Mouse (Mus musculus) T-helper 1 cell (primary cell): Measurements from ENCODE around the gene Krba1.

Experiments used
- in situ Hi-C: fragments of 300-600 bp; cut with MboI, MseI; formaldehyde crosslinking; loops from one replicate; pipeline ENCODE4 v1.15.1; 2025; ENCODE audit warnings: high pct_unique_total_duplicates

Gene Krba1

GRCm38 (mm10) chr6:48446896-48447295 lies 51.5 kb downstream of the Krba1 start:
- in situ Hi-C loops, result no loop called here

DNA sequence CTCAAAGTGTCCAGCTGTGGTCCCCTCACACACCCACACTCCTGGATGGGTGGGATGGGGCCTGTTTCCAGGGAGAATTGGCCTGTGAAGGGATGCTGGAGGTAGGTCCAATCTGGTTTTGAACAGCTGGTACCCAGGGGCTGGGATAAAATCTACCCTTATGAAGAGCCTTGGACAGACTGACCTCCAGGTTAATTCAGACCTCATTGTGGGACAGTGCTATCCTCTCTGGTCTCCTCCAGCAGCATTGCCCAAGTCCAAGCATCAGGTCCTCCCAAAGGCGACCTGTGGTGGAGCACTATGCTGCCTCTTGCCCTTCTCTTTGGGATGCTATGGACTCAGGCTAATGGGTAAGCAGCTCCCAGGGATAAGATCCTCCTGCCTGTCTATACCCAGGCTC lies 52.5 kb downstream of the Krba1 start, which contains the start of gene Sspo:
TSS of gene Sspo (plus strand) at position 301 of the 400 bp plus-strand sequence.
- in situ Hi-C loops, result no loop called here

DNA sequence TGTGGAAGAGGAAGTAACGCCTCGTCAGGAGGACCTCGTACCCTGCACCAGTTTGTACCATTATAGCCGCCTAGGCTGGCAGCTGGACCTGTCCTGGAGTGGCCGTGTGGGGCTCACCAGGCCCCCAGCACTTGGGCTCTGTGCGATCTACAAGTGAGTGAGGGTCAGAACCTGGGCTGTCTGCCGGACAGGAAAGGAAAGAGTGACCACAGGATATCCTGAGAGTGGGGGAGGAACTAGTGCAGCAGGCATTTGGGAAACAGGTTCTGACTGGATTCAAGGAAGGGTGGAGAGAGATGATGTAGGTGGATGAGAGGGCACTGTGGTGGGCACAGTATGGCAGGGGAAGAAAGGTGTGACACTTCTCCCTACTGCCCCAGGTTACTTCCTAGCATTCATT lies 53.1 kb downstream of the Krba1 start:
- in situ Hi-C loops, result no loop called here

DNA sequence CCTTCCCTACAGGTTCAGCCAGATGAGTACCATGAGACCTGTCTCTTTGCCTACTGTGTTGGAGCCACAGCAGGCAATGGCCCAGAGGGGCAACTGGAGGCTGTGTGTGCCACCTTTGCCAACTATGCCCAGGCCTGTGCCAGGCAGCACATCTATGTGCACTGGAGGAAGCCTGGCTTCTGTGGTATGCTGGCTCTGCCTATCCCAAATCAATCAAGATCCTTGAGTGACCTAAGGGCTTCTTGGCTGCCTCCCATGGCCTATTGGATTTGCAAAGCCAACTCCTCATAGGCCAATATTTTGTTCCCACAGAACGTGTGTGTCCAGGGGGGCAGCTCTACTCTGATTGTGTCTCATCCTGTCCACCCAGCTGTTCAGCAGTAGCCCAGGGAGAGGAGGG lies 56.8 kb downstream of the Krba1 start:
- in situ Hi-C loops, result no loop called here

GRCm38 (mm10) chr6:48452771-48453170 lies 57.4 kb downstream of the Krba1 start:
- in situ Hi-C loops, result no loop called here

- in situ Hi-C loops, result no loop called here
These were observed 69.7 kb downstream of the Krba1 start for GRCm38 (mm10) chr6:48464966-48465679.

DNA sequence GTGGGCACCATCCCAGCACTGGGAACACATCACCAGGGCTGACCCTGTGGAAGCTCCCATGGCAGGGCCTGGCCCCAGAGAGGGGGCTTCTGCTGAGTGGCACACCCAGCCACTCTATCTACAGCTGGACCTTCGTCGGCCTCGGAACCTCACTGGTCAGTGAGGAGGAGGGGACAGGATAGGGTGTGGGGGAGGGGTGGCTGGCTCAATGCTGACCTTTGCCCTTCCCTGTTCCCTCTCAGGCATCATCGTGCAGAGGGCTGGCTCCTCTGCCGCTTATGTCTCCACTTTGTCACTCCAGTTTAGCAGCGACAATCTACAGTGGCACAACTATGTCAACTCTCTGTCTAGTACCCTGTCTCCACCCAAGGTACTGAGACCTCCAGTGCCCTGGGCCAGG lies 71.3 kb downstream of the Krba1 start:
- in situ Hi-C loops, result no loop called here

DNA sequence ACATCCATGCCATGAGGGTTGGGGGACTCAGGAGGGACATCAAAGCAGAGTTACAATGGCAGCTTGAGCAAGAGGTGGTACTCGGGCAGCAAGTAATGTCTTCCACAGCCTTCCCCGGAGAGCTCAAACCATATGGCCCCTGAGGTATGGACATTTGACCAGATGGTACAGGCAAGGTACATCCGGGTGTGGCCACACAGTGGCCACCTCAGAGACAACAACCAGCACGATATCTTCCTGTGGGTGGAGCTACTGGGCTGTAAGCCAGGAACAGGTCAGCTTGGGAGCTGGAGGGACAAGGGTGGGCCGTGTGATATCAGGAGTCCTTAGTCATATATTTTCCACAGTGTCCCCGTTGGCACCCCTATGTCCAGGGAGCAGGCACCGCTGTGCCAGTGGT lies 72.1 kb downstream of the Krba1 start:
- in situ Hi-C loops, result no loop called here
